Mouse (Mus musculus): ENCODE data around the gene Erp44.

DNA sequence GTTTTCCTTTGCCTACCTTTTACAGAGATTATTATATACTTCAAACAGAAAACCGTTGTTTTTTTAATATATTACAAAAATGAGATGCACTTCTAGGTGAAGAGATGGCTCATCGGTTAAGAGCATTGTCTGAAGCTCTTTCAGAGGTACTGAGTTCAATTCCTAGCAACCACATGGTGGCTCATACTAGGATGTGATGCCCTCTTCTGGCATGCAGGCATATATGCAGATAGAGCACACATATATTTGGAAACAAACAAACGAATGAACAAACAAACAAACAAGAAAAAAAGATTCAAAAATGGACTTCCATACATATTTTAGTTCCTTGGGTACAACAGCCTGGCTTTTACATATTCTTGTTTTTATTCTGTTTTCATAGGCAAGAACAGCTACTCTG, 81.4 kb downstream of the Erp44 start:
- TF ChIP-seq MXI1 (IDR thresholded peaks at IDR 0.05; ENCODE audit: low read depth, low read length): no peak
- TF ChIP-seq CHD2 (IDR thresholded peaks at IDR 0.05; ENCODE audit: low read length): no peak
- TF ChIP-seq GABPA (IDR thresholded peaks at IDR 0.05; ENCODE audit: insufficient replicate concordance, low read depth, low read length): no peak

All from CH12.LX (cell line).